Mouse (Mus musculus) embryonic facial prominence, embryonic 14.5 days (tissue): Measurements from ENCODE around the gene Rwdd2a. TPM values are rescaled to one million over a fixed set of nuclear protein-coding genes. Genes with fewer than 3 reads are reported as not detected.

Experiments used
- polyA plus RNA-seq: library from polyadenylated mRNA; unstranded; fragments of >200 nt; fragmentation: Nextera tagmentation; extraction: Ambion mirVana; gene quantifications from 2 replicates; pipeline ENCODE4 v1.2.1, GENCODE M21; 2014

Gene Rwdd2a
- polyA plus RNA-seq, 1 experiment from 2014 or later = 3.6 TPM

Other genes starting within 250 kb of the Rwdd2a start
- 4.1 and 5.0 TPM in 2 replicates for gene Ube2cbp, start 107.0 kb upstream of the Rwdd2a start, polyA plus RNA-seq
- gene Dop1a, start 104.8 kb upstream of the Rwdd2a start, polyA plus RNA-seq = 19.2 and 20.8 TPM in 2 replicates
- 38.9 and 39.5 TPM in 2 replicates for gene Pgm3, start 149 bp upstream of the Rwdd2a start, polyA plus RNA-seq
- 26.1 and 26.3 TPM in 2 replicates for gene Me1, start 124.0 kb downstream of the Rwdd2a start, polyA plus RNA-seq
- 65.4 and 71.9 TPM in 2 replicates for gene Prss35, start 171.7 kb downstream of the Rwdd2a start, polyA plus RNA-seq